Mouse (Mus musculus) kidney, embryonic 16.5 days (tissue): ENCODE measurements around the gene Mta1. TPM values are rescaled to one million over a fixed set of nuclear protein-coding genes. Genes with fewer than 3 reads are reported as not detected.

Source experiments
- ATAC-seq: fragments of 200-750 bp; cut with Nextera tagmentation; 2 replicates; pipeline ENCODE4 v1.8.0; 2017; ENCODE audit warnings: moderate TSS enrichment; ENCODE audit not compliant: low FRiP score, low TSS enrichment
- H3K27ac ChIP-seq: fragments of 300-500 bp; sonication (generic); 2 replicates; pipeline ENCODE4 v1.5.1; 2014; ENCODE audit warnings: low read length
- H3K27me3 ChIP-seq: fragments of 300-500 bp; sonication (generic); 2 replicates; pipeline ENCODE4 v1.6.1; 2014; ENCODE audit warnings: low read length, control low read depth, mixed read lengths; ENCODE audit not compliant: insufficient read depth
- H3K36me3 ChIP-seq: fragments of 300-500 bp; sonication (generic); 2 replicates; pipeline ENCODE4 v1.6.1; 2014; ENCODE audit warnings: low read length, control low read depth, mixed read lengths; ENCODE audit not compliant: insufficient read depth
- H3K4me1 ChIP-seq: fragments of 300-500 bp; sonication (generic); 2 replicates; pipeline ENCODE4 v1.6.1; 2014; ENCODE audit warnings: low read length, control low read depth, mixed read lengths; ENCODE audit not compliant: insufficient read depth
- H3K4me2 ChIP-seq: fragments of 300-500 bp; sonication (generic); replicated peaks from 2 replicates; pipeline ENCODE4 v1.6.1; 2014; ENCODE audit warnings: low read depth, low read length
- H3K4me3 ChIP-seq: fragments of 300-500 bp; sonication (generic); 2 replicates; pipeline ENCODE4 v1.5.1; 2014; ENCODE audit warnings: mild to moderate bottlenecking, low read length
- H3K9ac ChIP-seq: fragments of 300-500 bp; sonication (generic); replicated peaks from 2 replicates; pipeline ENCODE4 v1.6.1; 2014; ENCODE audit warnings: low read length
- H3K9me3 ChIP-seq: fragments of 300-500 bp; sonication (generic); 2 replicates; pipeline ENCODE4 v1.6.1; 2016; ENCODE audit warnings: low read length, control low read depth
- WGBS: fragments of 180-500 bp; shearing (Covaris S2); extraction: QIAGEN DNeasy Blood & Tissue Kit; methylation state at CpG from one replicate; pipeline ENCODE4 v1.1.7; 2014; 5-methylcytosine and 5-hydroxymethylcytosine counted together
- polyA plus RNA-seq: library from polyadenylated mRNA; unstranded; fragments of >200 nt; fragmentation: Nextera tagmentation; extraction: Ambion mirVana; gene quantifications from 2 replicates; pipeline ENCODE4 v1.2.1, GENCODE M21; 2015

Mta1 gene
- polyA plus RNA-seq, 1 experiment from 2014 or later, result 15.4 TPM

DNA sequence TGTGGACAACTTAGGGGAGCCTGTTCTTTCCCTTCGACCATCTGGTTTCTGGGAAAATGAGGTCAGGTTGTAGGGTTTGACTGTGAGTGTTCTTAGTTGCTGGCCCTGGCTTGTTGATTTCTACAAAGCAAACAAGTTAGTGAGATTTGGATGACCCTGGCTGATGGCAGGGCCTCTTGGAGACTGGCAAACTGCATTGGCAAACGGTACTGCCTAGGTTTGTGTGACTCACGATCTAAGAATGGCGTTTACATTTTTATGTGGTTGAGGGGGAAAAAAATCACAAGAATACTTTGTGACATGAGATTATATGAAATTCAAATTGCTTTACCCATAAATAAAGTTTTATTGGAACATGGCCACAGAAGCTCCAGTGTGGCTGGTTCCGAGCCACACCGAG lies 8.3 kb downstream of the Mta1 start:
- Histone ChIP-seq H3K36me3 (peaks cover 10% of the 10 kb centered on the region; the same call in 1 of the 2 replicates), H3K27ac (no peak overlapping the region), H3K9ac (no peak overlapping the region), H3K27me3 (no peaks in the 10 kb centered on the region), H3K9me3 (0 out of 2 replicates have a peak, but pooled peaks cover 6% of the 10 kb centered on the region), H3K4me2 (no peak overlapping the region), H3K4me3 (no peak overlapping the region), H3K4me1 (0 out of 2 replicates have a peak, but pooled peaks cover 7% of the 10 kb centered on the region)
- WGBS, result 82% methylated on average over 6 of the region's 6 CpGs
- no peak for ATAC-seq

DNA sequence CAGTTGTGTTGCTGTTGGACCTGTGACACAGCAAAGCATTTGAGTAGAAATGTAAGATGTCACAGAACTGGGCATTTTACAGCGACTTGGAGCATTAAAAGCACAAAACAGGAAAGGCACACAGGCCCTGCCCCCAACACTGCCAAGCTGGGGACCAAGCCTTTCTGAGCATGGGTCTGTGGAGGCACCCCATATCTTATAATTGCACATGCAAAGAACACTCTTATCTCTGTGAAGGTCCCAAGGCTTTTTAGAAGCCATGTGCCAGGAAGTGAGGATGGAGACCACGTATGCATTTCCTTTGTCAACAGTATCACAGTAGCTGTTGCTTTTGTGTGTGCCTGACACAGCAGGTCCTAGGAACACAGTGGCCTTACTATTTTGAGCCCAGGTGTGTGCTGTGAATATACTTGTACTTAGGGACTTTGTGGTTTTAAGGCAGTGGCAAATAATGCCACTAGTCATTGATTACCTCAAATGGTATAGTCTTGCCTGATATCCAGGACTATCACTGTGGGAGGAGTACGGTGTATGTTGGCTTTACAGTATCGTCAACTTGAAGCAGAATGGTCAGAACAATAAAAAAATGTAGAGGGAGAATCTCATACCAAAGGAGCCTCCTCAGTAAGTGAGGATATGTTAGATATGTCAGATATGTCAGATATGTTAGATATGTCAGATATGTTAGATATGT lies 9.5 kb downstream of the Mta1 start:
- ATAC-seq, result no peak
- Histone ChIP-seq H3K9ac (no peak overlapping the region), H3K27me3 (no peaks in the 10 kb centered on the region), H3K4me1 (0 out of 2 replicates have a peak, but pooled peaks cover 7% of the 10 kb centered on the region), H3K9me3 (0 out of 2 replicates have a peak, but pooled peaks cover 6% of the 10 kb centered on the region), H3K4me2 (no peak overlapping the region), H3K27ac (no peak overlapping the region), H3K4me3 (no peak overlapping the region), H3K36me3 (peaks cover 10% of the 10 kb centered on the region; the same call in 1 of the 2 replicates)
- WGBS, result 74% methylated on average over 4 of the region's 4 CpGs

DNA sequence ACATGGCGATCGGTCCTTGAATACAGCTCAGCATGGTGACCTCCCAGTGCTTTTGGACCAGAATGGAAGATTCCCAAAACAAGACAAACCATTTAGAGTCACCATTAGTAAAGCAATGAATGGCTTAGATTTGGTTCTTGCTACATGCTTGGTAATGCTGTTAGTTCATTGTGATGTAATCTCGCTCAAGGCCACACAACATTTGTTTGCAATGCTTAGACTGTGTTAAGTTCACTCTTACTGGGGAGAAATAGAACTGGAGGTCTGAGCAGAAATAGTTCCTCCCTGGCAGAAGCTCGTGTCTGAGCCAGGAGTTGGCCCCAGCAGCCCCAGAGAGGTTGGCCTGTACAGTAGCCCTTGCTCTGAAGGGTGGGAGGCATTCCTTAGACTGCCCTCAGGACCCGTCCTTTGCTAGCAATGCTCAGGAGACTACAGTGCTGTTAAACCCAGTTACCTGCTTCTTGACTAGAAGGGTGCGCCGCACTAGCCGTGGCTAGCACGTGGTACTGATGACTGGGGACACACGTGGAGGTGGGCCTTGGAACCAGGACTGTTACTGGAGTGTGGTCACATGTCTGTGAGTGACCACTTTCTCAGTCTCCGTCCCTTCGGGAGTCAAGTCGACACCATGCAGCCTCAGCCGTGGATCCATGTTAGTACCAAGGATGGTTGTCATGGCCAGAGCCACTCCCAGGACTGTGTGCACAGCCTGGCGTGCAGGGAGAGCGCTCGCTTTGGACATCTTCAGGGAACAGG lies 10.6 kb downstream of the Mta1 start:
- no peak overlapping the region for H3K27ac ChIP-seq
- H3K4me3 ChIP-seq, result no peak overlapping the region
- 0 out of 2 replicates have a peak, but pooled peaks have one; percentile 5 for ATAC-seq
- 0 out of 2 replicates have a peak, but pooled peaks cover 6% of the 10 kb centered on the region for H3K9me3 ChIP-seq
- H3K4me2 ChIP-seq, result no peak overlapping the region
- H3K9ac ChIP-seq, result no peak overlapping the region
- 83% methylated on average over 17 of the region's 17 CpGs for WGBS
- H3K27me3 ChIP-seq, result no peaks in the 10 kb centered on the region
- H3K36me3 ChIP-seq, result peaks cover 19% of the 10 kb centered on the region
- H3K4me1 ChIP-seq, result 0 out of 2 replicates have a peak, but pooled peaks cover 7% of the 10 kb centered on the region

DNA sequence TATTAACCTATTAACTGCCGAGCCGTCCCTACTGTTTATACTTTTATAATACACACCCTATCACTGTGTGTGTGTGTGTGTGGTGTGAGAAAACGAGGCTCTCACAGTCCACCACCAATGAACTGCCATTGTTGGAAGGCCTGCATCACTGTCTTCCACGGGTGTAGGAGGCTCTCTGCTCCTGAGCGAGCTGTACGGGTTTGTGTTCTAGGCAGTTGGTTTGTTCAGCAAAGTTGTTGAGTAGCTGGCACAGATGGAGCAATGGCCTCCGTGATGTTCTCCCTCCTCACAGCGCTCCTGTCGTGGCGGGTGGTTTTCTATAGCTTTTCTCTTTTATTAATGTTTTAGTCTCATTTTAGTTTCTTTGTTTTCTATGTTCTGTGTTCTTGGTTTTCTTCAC lies 11.7 kb downstream of the Mta1 start:
- Histone ChIP-seq H3K9ac (no peak overlapping the region), H3K4me3 (no peak overlapping the region), H3K9me3 (0 out of 2 replicates have a peak, but pooled peaks cover 6% of the 10 kb centered on the region), H3K27me3 (no peaks in the 10 kb centered on the region), H3K36me3 (peaks cover 24% of the 10 kb centered on the region), H3K4me1 (0 out of 2 replicates have a peak, but pooled peaks cover 7% of the 10 kb centered on the region), H3K4me2 (no peak overlapping the region), H3K27ac (no peak overlapping the region)
- WGBS, result 76% methylated on average over 10 of the region's 10 CpGs
- ATAC-seq, result no peak

DNA sequence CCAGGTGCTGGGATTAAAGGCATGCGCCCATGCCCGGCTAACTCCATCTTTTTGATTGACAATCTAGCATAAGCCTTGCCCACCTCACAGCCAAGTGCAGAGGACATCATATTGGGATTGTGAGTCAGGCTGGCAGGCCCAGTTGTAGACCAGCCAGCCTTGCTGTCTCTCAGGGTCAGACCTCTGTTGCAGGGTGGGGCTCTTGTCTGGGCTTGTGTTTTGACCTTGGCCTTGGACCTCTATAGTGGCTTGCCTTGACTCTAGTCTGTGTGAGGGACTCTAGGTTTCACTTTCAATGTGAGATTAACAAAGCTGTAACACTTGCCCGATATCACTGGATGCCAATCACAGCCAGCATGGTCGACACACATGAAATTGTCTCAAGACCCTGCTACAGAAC lies 16.1 kb downstream of the Mta1 start:
- H3K9me3 ChIP-seq, result no peaks in the 10 kb centered on the region
- 91% methylated on average over 4 of the region's 4 CpGs for WGBS
- ATAC-seq, result no peak
- H3K4me3 ChIP-seq, result no peak overlapping the region
- no peaks in the 10 kb centered on the region for H3K27me3 ChIP-seq
- H3K4me1 ChIP-seq, result no peaks in the 10 kb centered on the region
- no peak overlapping the region for H3K9ac ChIP-seq
- peaks cover 53% of the 10 kb centered on the region for H3K36me3 ChIP-seq
- H3K4me2 ChIP-seq, result no peak overlapping the region
- no peak overlapping the region for H3K27ac ChIP-seq

DNA sequence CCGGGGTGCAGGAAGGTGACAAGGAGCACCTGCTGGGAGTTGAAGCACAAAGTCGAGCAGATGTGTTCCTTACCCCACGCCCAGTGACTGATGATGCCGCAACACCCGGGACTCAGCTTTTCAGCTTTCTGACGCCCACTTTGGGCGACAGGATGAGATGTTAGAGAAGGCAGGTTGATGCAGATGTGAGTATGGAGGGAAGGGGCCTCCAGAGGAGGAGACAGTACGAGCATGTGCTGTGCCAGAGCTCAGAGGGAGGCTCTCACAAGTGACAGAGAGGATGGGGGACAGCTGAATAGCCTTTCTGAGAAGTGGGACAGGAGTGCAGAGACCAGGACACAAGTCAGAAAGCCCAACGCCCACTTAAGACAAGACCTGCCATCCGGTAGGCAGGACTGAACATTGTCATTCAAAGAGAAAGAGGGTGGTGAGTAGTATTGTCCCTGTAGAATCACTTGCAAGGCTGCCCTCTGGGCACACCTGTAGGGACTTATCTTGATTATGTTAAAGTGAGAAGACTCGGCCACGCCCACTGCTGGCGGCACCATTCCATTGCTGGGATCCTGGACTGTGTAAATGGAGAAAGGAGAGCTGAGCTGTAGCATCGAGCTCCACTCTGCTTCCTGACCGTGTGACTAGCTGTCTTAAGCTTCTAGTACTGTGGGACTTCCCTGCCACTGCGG lies 16.9 kb downstream of the Mta1 start:
- H3K4me3 ChIP-seq, result no peak overlapping the region
- ATAC-seq, result no peak
- no peak overlapping the region for H3K4me2 ChIP-seq
- H3K4me1 ChIP-seq, result no peaks in the 10 kb centered on the region
- H3K27ac ChIP-seq, result no peak overlapping the region
- no peak overlapping the region for H3K9ac ChIP-seq
- WGBS, result 85% methylated on average over 16 of the region's 16 CpGs
- no peaks in the 10 kb centered on the region for H3K27me3 ChIP-seq
- H3K36me3 ChIP-seq, result peaks cover 56% of the 10 kb centered on the region
- no peaks in the 10 kb centered on the region for H3K9me3 ChIP-seq

DNA sequence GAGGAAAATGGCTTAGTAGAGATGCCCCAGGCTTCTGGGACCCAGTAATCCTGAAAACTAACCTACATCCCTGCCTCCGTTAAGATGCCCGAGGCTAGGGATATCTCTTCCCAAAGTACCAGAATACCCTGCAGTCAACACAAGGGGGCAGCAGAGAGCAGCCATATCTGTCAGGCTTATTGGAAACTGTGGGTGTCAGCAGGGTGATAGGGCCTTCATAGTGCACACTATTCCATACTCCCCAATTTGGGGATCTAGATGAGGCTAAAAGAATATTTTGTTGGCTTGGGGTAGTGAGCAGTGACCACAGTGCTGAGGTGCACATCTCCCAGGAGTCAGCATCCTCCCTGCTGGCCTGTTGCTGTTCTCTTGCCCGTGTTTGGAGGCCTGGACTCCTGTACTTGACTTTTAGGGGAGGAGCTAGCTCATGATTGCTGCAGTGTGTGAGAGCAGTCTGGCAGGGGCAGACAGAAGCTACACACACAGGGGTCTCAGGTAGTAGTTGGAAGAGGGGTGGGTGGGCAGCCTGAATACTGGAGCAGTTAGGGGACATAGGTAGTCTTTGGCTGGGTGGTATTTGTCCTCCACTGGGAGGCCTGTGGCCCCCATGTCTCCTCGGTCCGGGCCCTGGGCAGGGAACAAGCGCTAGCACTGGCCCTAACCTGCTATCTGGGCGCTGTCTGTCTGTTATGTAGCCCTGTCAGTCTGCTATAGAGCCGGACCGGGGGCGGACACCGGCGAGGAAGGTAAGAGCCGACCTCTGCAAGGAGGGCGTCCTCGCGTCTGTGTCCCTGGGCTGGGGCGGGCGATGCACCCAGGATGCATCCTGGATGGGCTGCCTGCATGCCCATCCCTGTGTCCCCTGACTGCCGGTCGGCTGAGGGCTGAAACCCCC lies 21.7 kb downstream of the Mta1 start:
- H3K27me3 ChIP-seq, result no peaks in the 10 kb centered on the region
- H3K9ac ChIP-seq, result no peak overlapping the region
- peaks cover 79% of the 10 kb centered on the region for H3K36me3 ChIP-seq
- WGBS, result 86% methylated on average over 19 of the region's 20 CpGs
- no peaks in the 10 kb centered on the region for H3K4me1 ChIP-seq
- ATAC-seq, result peak; percentile 16; the same call in 1 of the 2 replicates
- H3K27ac ChIP-seq, result no peak overlapping the region
- H3K9me3 ChIP-seq, result no peaks in the 10 kb centered on the region
- no peak overlapping the region for H3K4me3 ChIP-seq
- H3K4me2 ChIP-seq, result no peak overlapping the region

DNA sequence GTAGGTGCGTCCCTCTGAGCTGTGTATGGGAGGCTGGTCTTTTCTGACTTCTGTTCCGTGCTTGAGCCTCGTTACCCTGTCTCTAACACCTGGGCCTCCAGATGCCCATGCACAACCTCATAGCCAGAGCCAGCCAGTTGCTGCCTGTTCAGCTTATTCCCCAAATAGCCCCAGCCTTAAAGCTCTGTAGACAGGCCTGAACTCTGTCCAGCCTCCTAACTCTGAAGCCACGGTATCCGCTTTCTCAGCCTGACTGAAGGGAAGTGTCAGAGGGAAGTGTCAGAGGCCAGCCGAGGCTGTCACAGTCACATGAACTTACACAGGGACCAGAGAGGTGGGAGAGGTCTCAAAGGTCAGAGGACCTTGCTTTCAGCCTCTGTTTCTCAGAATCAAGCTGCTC lies 26.6 kb downstream of the Mta1 start:
- H3K36me3 ChIP-seq, result peaks cover 90% of the 10 kb centered on the region
- H3K4me3 ChIP-seq, result no peak overlapping the region
- no peak overlapping the region for H3K4me2 ChIP-seq
- 80% methylated on average over 6 of the region's 6 CpGs for WGBS
- ATAC-seq, result no peak
- no peaks in the 10 kb centered on the region for H3K9me3 ChIP-seq
- H3K9ac ChIP-seq, result no peak overlapping the region
- H3K4me1 ChIP-seq, result no peaks in the 10 kb centered on the region
- no peak overlapping the region for H3K27ac ChIP-seq
- H3K27me3 ChIP-seq, result no peaks in the 10 kb centered on the region

DNA sequence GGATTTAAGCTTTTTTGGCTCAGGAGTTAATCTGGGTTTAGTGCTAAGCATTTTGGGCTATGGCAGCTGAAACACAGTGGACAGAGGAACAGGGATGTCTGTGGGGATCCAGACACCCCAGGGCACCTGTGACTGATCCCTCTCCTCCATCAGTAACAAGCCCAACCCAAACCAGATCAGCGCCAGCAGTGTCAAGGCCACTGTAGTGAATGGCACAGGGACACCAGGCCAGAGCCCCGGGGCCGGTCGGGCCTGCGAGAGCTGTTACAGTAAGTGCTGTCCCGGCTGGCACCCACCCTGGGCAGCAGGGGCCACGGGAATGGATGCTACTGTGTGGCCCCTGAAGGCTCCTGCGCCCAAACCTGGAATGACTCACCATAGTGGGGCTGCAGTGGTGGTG lies 32.7 kb downstream of the Mta1 start:
- no peak for ATAC-seq
- Histone ChIP-seq H3K4me1 (no peaks in the 10 kb centered on the region), H3K9ac (no peak overlapping the region), H3K27me3 (no peaks in the 10 kb centered on the region), H3K4me2 (no peak overlapping the region), H3K4me3 (no peak overlapping the region), H3K36me3 (peaks cover 100% of the 10 kb centered on the region), H3K9me3 (no peaks in the 10 kb centered on the region), H3K27ac (no peak overlapping the region)
- WGBS, result 96% methylated on average over 8 of the region's 8 CpGs
